Mouse (Mus musculus) hindbrain, postnatal 0 days (tissue): ENCODE data around the gene Ptprs. TPM values are rescaled to one million over a fixed set of nuclear protein-coding genes. Genes with fewer than 3 reads are reported as not detected.

Source experiments
- ATAC-seq: fragments of 200-750 bp; cut with Nextera tagmentation; 2 replicates; pipeline ENCODE4 v1.8.0; 2017; ENCODE audit warnings: mild to moderate bottlenecking, moderate TSS enrichment, moderate library complexity
- DNase-seq: peaks from one replicate; pipeline ENCODE4 v3.0.0-alpha.2; 2015; ENCODE audit warnings: low spot score
- H3K27ac ChIP-seq: fragments of 300-500 bp; sonication (generic); 2 replicates; pipeline ENCODE4 v1.5.1; 2014; ENCODE audit warnings: mild to moderate bottlenecking
- H3K27me3 ChIP-seq: fragments of 300-500 bp; sonication (generic); 2 replicates; pipeline ENCODE4 v1.6.1; 2014; ENCODE audit warnings: low read length, mixed read lengths; ENCODE audit not compliant: insufficient read depth
- H3K36me3 ChIP-seq: fragments of 300-500 bp; sonication (generic); 2 replicates; pipeline ENCODE4 v1.6.1; 2014; ENCODE audit warnings: low read length, mixed read lengths; ENCODE audit not compliant: insufficient read depth
- H3K4me1 ChIP-seq: fragments of 300-500 bp; sonication (generic); 2 replicates; pipeline ENCODE4 v1.6.1; 2014; ENCODE audit warnings: antibody characterized with exemption, low read length, mixed read lengths; ENCODE audit not compliant: insufficient read depth
- H3K4me2 ChIP-seq: fragments of 300-500 bp; sonication (generic); 2 replicates; pipeline ENCODE4 v1.6.1; 2014; ENCODE audit warnings: low read depth, mild to moderate bottlenecking, low read length, moderate library complexity, mixed read lengths
- H3K4me3 ChIP-seq: fragments of 300-500 bp; sonication (generic); 2 replicates; pipeline ENCODE4 v1.5.1; 2014; ENCODE audit warnings: low read length
- H3K9ac ChIP-seq: fragments of 300-500 bp; sonication (generic); replicated peaks from 2 replicates; pipeline ENCODE4 v1.6.1; 2014; ENCODE audit warnings: mild to moderate bottlenecking, low read length, moderate library complexity, mixed read lengths
- H3K9me3 ChIP-seq: fragments of 300-500 bp; sonication (generic); 2 replicates; pipeline ENCODE4 v1.6.1; 2016; ENCODE audit warnings: low read length, mixed read lengths
- CTCF ChIP-seq: IDR thresholded peaks from 2 replicates; pipeline ENCODE4 v1.5.1; 2016; ENCODE audit warnings: antibody characterized with exemption, control low read depth, low read depth
- WGBS: fragments of 180-500 bp; shearing (Covaris S2); extraction: QIAGEN DNeasy Blood & Tissue Kit; methylation state at CpG from one replicate; pipeline ENCODE4 v1.1.7; 2014; 5-methylcytosine and 5-hydroxymethylcytosine counted together
- polyA plus RNA-seq: library from polyadenylated mRNA; unstranded; fragments of >200 nt; fragmentation: Nextera tagmentation; extraction: Ambion mirVana; gene quantifications from 2 replicates; pipeline ENCODE4 v1.2.1, GENCODE M21; 2015
- total RNA-seq: library from RNA; depleted of rRNA; stranded (reverse); fragments of >200 nt; gene quantifications from 2 replicates; pipeline ENCODE4 v1.2.3, GENCODE M21; 2014

Gene Ptprs
- total and polyA plus RNA-seq, 2 experiments from 2014 or later, result 198 to 913 TPM

DNA sequence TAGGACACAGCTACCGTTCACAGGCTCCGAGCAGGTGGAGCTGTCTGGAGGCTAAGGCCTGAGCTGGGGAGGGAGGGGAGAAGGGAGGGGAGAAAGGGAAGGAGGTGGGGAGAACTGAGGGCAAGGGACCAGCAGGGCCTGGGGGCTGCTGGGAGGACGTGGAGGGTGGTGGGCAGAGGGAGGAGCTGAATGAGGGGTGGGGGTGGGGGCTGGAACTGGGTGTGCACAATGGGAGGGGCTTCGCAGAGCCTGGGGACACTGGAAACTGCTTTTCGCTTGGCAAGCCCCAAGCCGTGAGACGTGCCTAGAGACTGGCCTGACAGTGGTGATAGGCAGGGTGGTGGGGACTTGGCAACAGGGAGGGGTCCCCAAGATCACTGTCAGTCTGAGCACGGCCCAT, 7.0 kb downstream of the Ptprs start:
- Histone ChIP-seq H3K9ac (no peak overlapping the region), H3K4me2 (0 out of 2 replicates have a peak overlapping the region, but pooled peaks have one; percentile 54), H3K27me3 (no peaks in the 10 kb centered on the region), H3K4me3 (no peak overlapping the region), H3K9me3 (no peaks in the 10 kb centered on the region), H3K36me3 (no peaks in the 10 kb centered on the region), H3K27ac (no peak overlapping the region), H3K4me1 (peaks cover 44% of the 10 kb centered on the region)
- no peak for TF ChIP-seq CTCF
- DNase-seq (no peak), ATAC-seq (no peak)
- 13% methylated on average over 8 of the region's 8 CpGs for WGBS

DNA sequence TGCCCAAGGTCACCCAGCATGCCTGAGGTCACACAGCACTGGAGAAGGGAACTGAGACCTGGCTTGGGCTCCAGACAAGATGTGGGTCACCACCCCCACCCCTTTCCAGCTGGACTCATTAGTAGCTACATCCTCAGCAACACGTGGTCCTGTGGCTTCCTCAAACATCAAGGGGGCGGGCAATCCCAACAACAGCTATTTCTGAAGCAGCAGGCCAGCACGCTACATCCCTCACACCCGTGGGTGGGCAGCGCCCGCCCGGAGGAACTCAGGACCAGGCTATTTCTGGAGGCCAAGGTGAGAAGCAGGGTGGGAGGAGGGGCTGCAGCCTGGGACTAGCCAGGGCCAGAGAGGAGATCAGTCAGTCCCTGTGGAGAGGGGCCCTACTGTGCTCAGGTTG, 7.4 kb downstream of the Ptprs start:
- no peak for TF ChIP-seq CTCF
- H3K27me3 ChIP-seq, result no peaks in the 10 kb centered on the region
- H3K4me3 ChIP-seq, result no peak overlapping the region
- no peak for ATAC-seq
- no peak for DNase-seq
- no peak overlapping the region for H3K9ac ChIP-seq
- H3K9me3 ChIP-seq, result no peaks in the 10 kb centered on the region
- H3K4me2 ChIP-seq, result 0 out of 2 replicates have a peak overlapping the region, but pooled peaks have one; percentile 54
- no peak overlapping the region for H3K27ac ChIP-seq
- peaks cover 42% of the 10 kb centered on the region for H3K4me1 ChIP-seq
- WGBS, result 59% methylated on average over 7 of the region's 7 CpGs
- H3K36me3 ChIP-seq, result no peaks in the 10 kb centered on the region

DNA sequence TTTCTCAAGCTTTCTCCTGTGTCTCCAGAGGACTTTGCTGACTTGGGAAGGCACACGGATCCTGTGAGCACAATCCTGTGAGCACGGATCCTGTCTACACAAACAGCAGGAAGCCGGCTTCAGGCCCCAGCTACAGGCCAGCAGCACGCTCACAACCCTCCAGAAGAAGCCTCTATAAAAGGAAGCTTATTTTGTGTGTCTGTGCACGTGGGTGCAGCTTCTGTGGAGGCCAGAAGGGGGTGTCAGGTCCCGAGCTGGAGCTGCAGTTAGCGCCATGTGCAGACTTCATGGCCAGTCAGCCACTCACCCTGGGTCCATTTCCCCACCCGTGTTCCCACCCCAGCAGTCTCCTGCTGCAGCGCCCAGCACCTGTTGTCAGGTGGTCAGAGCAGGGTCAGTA, 7.9 kb downstream of the Ptprs start:
- WGBS, result 86% methylated on average over 9 of the region's 9 CpGs
- Histone ChIP-seq H3K27ac (peak overlapping the region; percentile 62), H3K36me3 (no peaks in the 10 kb centered on the region), H3K4me3 (no peak overlapping the region), H3K27me3 (no peaks in the 10 kb centered on the region), H3K9me3 (no peaks in the 10 kb centered on the region), H3K9ac (no peak overlapping the region), H3K4me2 (no peak overlapping the region), H3K4me1 (peaks cover 47% of the 10 kb centered on the region)
- ATAC-seq (no peak), DNase-seq (peak; percentile 12)
- peak; percentile 49 for TF ChIP-seq CTCF

DNA sequence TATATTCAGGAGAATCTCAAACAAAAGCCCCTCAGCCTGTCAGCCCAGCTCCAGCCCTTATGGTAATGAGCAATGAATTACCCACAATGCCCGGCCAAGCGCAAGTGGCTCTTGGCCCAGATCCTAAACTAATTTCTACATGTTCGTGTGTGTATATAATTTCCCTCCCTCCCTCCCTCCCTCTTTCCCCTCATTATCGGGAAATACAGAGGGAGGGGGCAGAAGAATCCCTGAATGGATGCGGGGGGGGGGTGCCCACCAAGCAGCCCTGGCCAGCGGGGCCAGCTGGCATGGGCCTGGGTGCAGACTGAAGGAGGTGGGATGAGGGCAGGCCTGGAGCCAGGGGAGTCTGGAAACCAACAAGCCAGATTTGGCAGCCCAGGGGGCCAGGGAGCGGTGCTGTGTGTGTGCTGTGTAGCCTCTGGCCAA, 8.8 kb downstream of the Ptprs start:
- H3K27me3 ChIP-seq, result no peaks in the 10 kb centered on the region
- H3K4me1 ChIP-seq, result peaks cover 51% of the 10 kb centered on the region
- peak overlapping the region; percentile 62 for H3K27ac ChIP-seq
- 0 out of 2 replicates have a peak overlapping the region, but pooled peaks have one; percentile 1 for H3K9ac ChIP-seq
- DNase-seq, result peak; percentile 95
- ATAC-seq, result peak; percentile 81
- WGBS, result 14% methylated on average over 7 of the region's 7 CpGs
- H3K9me3 ChIP-seq, result no peaks in the 10 kb centered on the region
- TF ChIP-seq CTCF, result no peak
- no peak overlapping the region for H3K4me3 ChIP-seq
- no peaks in the 10 kb centered on the region for H3K36me3 ChIP-seq
- peak overlapping the region; percentile 37 for H3K4me2 ChIP-seq

DNA sequence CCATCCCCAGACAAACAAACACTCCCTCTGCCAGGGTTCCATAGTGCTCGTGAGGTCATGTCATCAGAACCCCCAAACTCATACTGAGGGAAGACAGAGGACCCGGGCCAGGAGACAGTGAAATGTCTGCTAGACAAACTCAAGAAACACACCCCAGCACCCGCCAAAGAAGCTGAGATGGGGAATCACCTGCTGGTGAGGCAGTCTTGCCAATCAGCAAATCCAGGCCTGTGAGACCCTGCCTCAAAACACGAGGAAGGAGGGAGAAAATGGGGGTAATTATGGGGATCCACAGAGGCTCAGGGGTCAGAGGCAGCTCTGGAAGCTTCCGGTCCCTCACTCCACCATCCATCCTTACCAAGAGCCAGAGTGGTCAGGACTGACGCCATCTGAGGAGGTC, 9.5 kb downstream of the Ptprs start:
- ATAC-seq, result no peak
- Histone ChIP-seq H3K4me1 (peaks cover 50% of the 10 kb centered on the region), H3K4me3 (no peak overlapping the region), H3K27ac (peak overlapping the region; percentile 62), H3K36me3 (no peaks in the 10 kb centered on the region), H3K27me3 (no peaks in the 10 kb centered on the region), H3K9me3 (no peaks in the 10 kb centered on the region), H3K9ac (0 out of 2 replicates have a peak overlapping the region, but pooled peaks have one; percentile 1), H3K4me2 (peak overlapping the region; percentile 37; the same call in 1 of the 2 replicates)
- no peak for TF ChIP-seq CTCF
- DNase-seq, result no peak
- WGBS, result 47% methylated on average over 6 of the region's 6 CpGs

DNA sequence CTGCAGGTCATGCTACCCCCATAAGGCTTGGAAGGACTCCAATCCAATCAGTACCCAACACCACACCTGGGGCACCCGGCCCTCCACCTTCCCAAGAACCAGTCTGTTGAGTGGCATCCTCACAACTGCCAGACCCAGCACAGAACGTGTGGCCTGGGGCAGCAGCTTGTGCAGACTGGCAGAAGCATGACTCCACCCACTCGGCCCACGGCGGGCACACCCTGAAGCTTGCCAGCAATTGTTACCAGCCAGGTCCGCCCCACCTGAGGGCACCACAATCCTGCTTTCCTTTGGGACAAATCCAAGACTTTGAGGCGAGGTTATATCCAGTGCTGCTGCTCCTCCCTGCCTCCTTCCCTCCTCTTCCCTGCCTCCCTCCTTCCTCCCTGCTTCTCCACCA, 11.5 kb downstream of the Ptprs start:
- DNase-seq (no peak), ATAC-seq (no peak)
- Histone ChIP-seq H3K36me3 (no peaks in the 10 kb centered on the region), H3K4me3 (no peak overlapping the region), H3K4me2 (no peak overlapping the region), H3K9ac (no peak overlapping the region), H3K27me3 (no peaks in the 10 kb centered on the region), H3K27ac (no peak overlapping the region), H3K9me3 (no peaks in the 10 kb centered on the region), H3K4me1 (peaks cover 46% of the 10 kb centered on the region)
- 47% methylated on average over 7 of the region's 7 CpGs for WGBS
- TF ChIP-seq CTCF, result no peak

DNA sequence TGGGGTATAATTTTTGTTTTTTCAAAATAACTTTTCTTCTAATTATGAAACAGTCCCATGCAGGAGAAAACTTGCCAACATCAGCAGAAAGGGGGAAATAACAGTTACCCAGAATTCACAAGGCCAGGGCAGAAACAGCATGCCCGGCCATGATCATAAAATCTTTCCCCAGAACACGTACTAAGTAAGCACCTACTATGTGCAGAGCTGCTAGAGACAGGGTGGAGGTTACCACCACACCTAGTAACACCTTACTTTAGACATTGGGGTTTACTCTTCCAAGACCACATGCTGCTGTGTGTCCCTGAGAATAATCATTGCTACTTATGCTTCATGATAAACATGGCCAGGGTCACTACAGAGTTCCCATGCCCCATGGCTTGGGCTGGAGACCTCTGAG, 11.9 kb downstream of the Ptprs start:
- ATAC-seq, result no peak
- Histone ChIP-seq H3K4me2 (no peak overlapping the region), H3K27ac (no peak overlapping the region), H3K9ac (no peak overlapping the region), H3K4me3 (no peak overlapping the region), H3K36me3 (no peaks in the 10 kb centered on the region), H3K4me1 (peaks cover 41% of the 10 kb centered on the region), H3K9me3 (no peaks in the 10 kb centered on the region), H3K27me3 (no peaks in the 10 kb centered on the region)
- WGBS, result 93% methylated on average over 2 of the region's 2 CpGs
- no peak for DNase-seq
- TF ChIP-seq CTCF, result no peak
